10 mouse cellular contexts compared by ENCODE assay signal in genomic region chr9:108759805-108760204, GRCm38 (mm10). TPM values are rescaled to one million over a fixed set of nuclear protein-coding genes. Genes with fewer than 3 reads are reported as not detected.
DNase-seq lines count a peak whose midpoint lies in the region; ATAC-seq lines count a peak whose summit lies in the region.
"Had no signal": no experiment of that assay in that cellular context is flagged by ENCODE, and none has a peak within 500 bp of the region (broad histone marks: within the 10 kb centered on the region; RNA-seq: fewer than 3 reads in every experiment).

No protein-coding gene starts in this region.

- H3K27me3 ChIP-seq in heart, embryonic 12.5 days (replicated peaks): no peaks in the 10 kb centered on the region
- H3K27me3 ChIP-seq: embryonic facial prominence, embryonic 13.5 days; liver, embryonic 15.5 days had no signal

- no peaks in the 10 kb centered on the region; the same call in 1 of the 2 replicates for H3K9me3 ChIP-seq in heart, embryonic 12.5 days (replicated peaks)
- H3K9me3 ChIP-seq: liver, embryonic 15.5 days had no signal

- H3K27ac ChIP-seq in heart, embryonic 12.5 days (ENCODE audit: poor library complexity, severe bottlenecking): no peak overlapping the region
- H3K27ac ChIP-seq: embryonic facial prominence, embryonic 13.5 days; liver, embryonic 15.5 days had no signal

- no peak overlapping the region for H3K4me2 ChIP-seq in heart, embryonic 12.5 days
- H3K4me2 ChIP-seq: embryonic facial prominence, embryonic 13.5 days; liver, embryonic 15.5 days had no signal

- no peak for ATAC-seq in heart, embryonic 12.5 days (ENCODE audit: insufficient number of reproducible peaks, low FRiP score)

- DNase-seq in heart, adult 8-10 months (ENCODE audit: low spot score): peak; percentile 7
- no peak for DNase-seq in heart, adult 11 months
- DNase-seq in B cell, adult 2 months: peak; percentile 72 to 77
- DNase-seq in adipocyte (ENCODE audit: low spot score): peak; percentile 36
- DNase-seq in hindlimb bud, embryonic 11.5 days (ENCODE audit: extremely low spot score, low read depth, low spot score): peak; percentile 5
- peak; percentile 54 for DNase-seq in mesoderm, embryonic 11.5 days (ENCODE audit: low read depth, low spot score)
- no peak for DNase-seq in layer of hippocampus, adult 8-10 months (ENCODE audit: low spot score in 2 of 2)

- no peaks in the 10 kb centered on the region for H3K4me1 ChIP-seq in heart, embryonic 12.5 days (replicated peaks)
- H3K4me1 ChIP-seq: embryonic facial prominence, embryonic 13.5 days had no signal

- H3K9ac ChIP-seq in heart, embryonic 12.5 days: no peak overlapping the region
- H3K9ac ChIP-seq: embryonic facial prominence, embryonic 13.5 days; liver, embryonic 15.5 days had no signal

- no peak overlapping the region for H3K4me3 ChIP-seq in heart, embryonic 12.5 days
- H3K4me3 ChIP-seq: embryonic facial prominence, embryonic 13.5 days; liver, embryonic 15.5 days had no signal

- WGBS in heart, embryonic 12.5 days: 63% methylated on average over 2 of the region's 2 CpGs

- no peaks in the 10 kb centered on the region for H3K36me3 ChIP-seq in heart, embryonic 12.5 days
- H3K36me3 ChIP-seq: embryonic facial prominence, embryonic 13.5 days; liver, embryonic 15.5 days had no signal

RNA-seq across cellular contexts. Expression of gene Ip6k2, which starts 23.8 kb away (rescaled TPM):
- total RNA-seq in heart, adult 8-10 months (2022): 10 to 100 TPM; 13.7 to 24.9 (median 21.2) TPM
- total RNA-seq in layer of hippocampus, adult 8-10 months (2022): 100 to 1,000 TPM; 195 to 221 (median 213) TPM
- 45.1 and 47.7 TPM in 2 replicates for polyA plus RNA-seq in heart, embryonic 12.5 days (2016; fragmentation: Nextera tagmentation; extraction: Ambion mirVana)

RNA-seq across cellular contexts. Expression of gene Nckipsd, which starts 48.4 kb away (rescaled TPM):
- total RNA-seq in heart, adult 8-10 months (2022): 1 to 10 TPM; 7.4 to 9.2 (median 8.0) TPM
- 10 to 100 TPM; 70.0 to 74.4 (median 73.5) TPM for total RNA-seq in layer of hippocampus, adult 8-10 months (2022)
- 8.9 and 9.2 TPM in 2 replicates for polyA plus RNA-seq in heart, embryonic 12.5 days (2016; fragmentation: Nextera tagmentation; extraction: Ambion mirVana)

Comparison
In these comparisons a context has a peak if more than half of its experiments do, and no peak if none do; other contexts are left out.
1. DNase-seq: peak in heart, adult 8-10 months (single experiment), B cell, adult 2 months (2 of 2), adipocyte (single experiment), hindlimb bud, embryonic 11.5 days (single experiment) and mesoderm, embryonic 11.5 days (single experiment); none in heart, adult 11 months (single experiment) and layer of hippocampus, adult 8-10 months (0 of 2).
2. RNA of gene Ip6k2, which starts 23.8 kb away (total RNA-seq): 195 to 221 TPM in layer of hippocampus, adult 8-10 months; 13.7 to 24.9 TPM in heart, adult 8-10 months; every median in the first group is over 4 times any median in the second.
3. RNA of gene Nckipsd, which starts 48.4 kb away (total RNA-seq): 70.0 to 74.4 TPM in layer of hippocampus, adult 8-10 months; 7.4 to 9.2 TPM in heart, adult 8-10 months; every median in the first group is over 4 times any median in the second.